Mouse (Mus musculus): ENCODE data around the gene Fosl1. TPM values are rescaled to one million over a fixed set of nuclear protein-coding genes. Genes with fewer than 3 reads are reported as not detected.

The Fosl1 gene
- polyA plus RNA-seq, 1 experiment from 2014 or later, result not detected

DNA sequence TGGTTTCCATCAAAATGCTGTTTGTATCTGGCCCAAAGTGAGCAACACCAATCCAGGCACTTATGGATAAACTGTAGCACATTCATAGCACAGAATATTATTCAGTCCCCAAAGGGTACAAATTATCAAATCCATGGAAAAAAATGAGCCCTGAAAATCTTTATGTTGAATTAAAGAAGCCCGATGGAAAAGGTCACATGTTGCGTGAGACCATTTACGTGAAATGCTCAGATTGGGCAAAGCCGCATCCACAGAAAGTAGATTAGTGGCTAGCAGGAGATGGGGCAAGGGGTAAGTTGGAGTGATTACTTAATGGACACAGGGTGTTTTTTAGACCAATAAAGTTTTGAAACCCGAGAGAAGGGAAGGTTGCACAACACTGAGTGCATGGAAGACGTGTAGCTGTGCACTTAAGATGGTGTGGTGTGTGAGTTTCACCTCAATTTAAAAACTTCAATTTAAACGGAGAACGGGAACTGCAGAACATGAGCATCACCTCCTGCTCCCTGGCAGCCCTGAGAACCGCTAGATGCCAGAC is 2.9 kb upstream of the Fosl1 start:
- Histone ChIP-seq H3K9me3 (peaks cover 6% of the 10 kb centered on the region; the same call in 1 of the 2 replicates), H3K4me3 (replicated peaks) (no peak overlapping the region), H3K27me3 (peaks cover 55% of the 10 kb centered on the region), H3K4me1 (replicated peaks) (peaks cover 15% of the 10 kb centered on the region), H3K27ac (no peak overlapping the region), H3K4me2 (no peak overlapping the region), H3K9ac (replicated peaks) (no peak overlapping the region), H3K36me3 (no peaks in the 10 kb centered on the region)
- WGBS, result 60% methylated on average over 9 of the region's 9 CpGs
- ATAC-seq (ENCODE audit: insufficient number of reproducible peaks, insufficient read depth, low FRiP score, low TSS enrichment, low read depth), result no peak

DNA sequence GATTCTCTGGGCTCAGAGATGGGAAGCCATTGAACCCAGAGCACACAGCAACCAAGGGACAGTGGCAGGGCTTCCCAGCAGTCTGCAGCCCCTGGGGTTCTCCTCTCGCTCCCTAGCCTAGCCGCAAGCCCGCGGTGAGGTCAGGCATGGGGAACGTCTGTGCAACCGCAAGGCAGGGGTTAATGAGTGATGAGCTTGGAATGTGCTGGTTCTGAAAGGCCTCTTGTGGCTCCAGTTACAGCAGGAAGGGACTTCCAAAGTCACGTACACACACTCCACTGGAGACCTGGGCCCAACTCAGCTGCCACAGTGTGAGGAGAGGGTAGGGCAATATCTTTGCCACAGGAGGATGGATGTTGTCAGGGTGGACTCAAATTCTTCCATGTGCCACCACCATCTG is 2.4 kb upstream of the Fosl1 start:
- H3K9me3 ChIP-seq, result peaks cover 6% of the 10 kb centered on the region; the same call in 1 of the 2 replicates
- H3K4me3 ChIP-seq (replicated peaks), result no peak overlapping the region
- no peaks in the 10 kb centered on the region for H3K36me3 ChIP-seq
- WGBS, result 26% methylated on average over 7 of the region's 7 CpGs
- H3K4me1 ChIP-seq (replicated peaks), result peaks cover 15% of the 10 kb centered on the region
- no peak overlapping the region for H3K9ac ChIP-seq (replicated peaks)
- ATAC-seq (ENCODE audit: insufficient number of reproducible peaks, insufficient read depth, low FRiP score, low TSS enrichment, low read depth), result no peak
- no peak overlapping the region for H3K4me2 ChIP-seq
- H3K27ac ChIP-seq, result no peak overlapping the region
- H3K27me3 ChIP-seq, result peaks cover 61% of the 10 kb centered on the region

GRCm38 (mm10) chr19:5445747-5446146 is 1.6 kb upstream of the Fosl1 start:
- H3K4me2 ChIP-seq, result no peak overlapping the region
- H3K9me3 ChIP-seq, result no peaks in the 10 kb centered on the region
- H3K4me3 ChIP-seq (replicated peaks), result no peak overlapping the region
- ATAC-seq (ENCODE audit: insufficient number of reproducible peaks, insufficient read depth, low FRiP score, low TSS enrichment, low read depth), result no peak
- H3K9ac ChIP-seq (replicated peaks), result no peak overlapping the region
- no peak overlapping the region for H3K27ac ChIP-seq
- H3K4me1 ChIP-seq (replicated peaks), result peaks cover 15% of the 10 kb centered on the region
- no peaks in the 10 kb centered on the region for H3K36me3 ChIP-seq
- 87% methylated on average over 5 of the region's 5 CpGs for WGBS
- H3K27me3 ChIP-seq, result peaks cover 69% of the 10 kb centered on the region

- 6% methylated on average over 36 of the region's 36 CpGs for WGBS
- Histone ChIP-seq H3K27ac (no peak overlapping the region), H3K4me3 (replicated peaks) (peak overlapping the region; percentile 55), H3K27me3 (peaks cover 80% of the 10 kb centered on the region), H3K4me1 (replicated peaks) (peaks cover 15% of the 10 kb centered on the region), H3K9me3 (no peaks in the 10 kb centered on the region), H3K36me3 (no peaks in the 10 kb centered on the region), H3K4me2 (peak overlapping the region; percentile 97), H3K9ac (replicated peaks) (no peak overlapping the region; the same call in 1 of the 2 replicates)
- no peak for ATAC-seq (ENCODE audit: insufficient number of reproducible peaks, insufficient read depth, low FRiP score, low TSS enrichment, low read depth)
Observed at GRCm38 (mm10) chr19:5448354-5449150, 1.2 kb downstream of the Fosl1 start.

DNA sequence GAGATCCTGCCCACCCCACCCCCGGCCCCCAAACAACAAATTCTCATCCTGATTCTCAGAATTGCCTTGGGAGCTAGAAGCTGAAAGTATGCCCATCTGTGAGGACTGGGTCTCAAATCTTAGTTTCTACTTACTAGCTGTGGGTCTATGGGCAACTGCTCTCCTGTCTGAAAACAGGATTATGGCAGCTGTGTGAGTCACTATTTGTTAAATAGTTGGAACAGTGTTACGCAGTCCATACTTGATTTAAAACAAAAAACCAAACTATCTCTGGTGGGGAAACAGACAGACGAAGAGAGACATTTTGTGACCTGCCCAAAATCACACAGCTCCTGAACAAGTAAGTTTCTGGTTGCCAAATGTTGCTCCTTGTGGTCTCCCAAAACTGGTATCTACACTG is 2.3 kb downstream of the Fosl1 start:
- H3K4me1 ChIP-seq (replicated peaks), result peaks cover 15% of the 10 kb centered on the region
- H3K27ac ChIP-seq, result no peak overlapping the region
- H3K27me3 ChIP-seq, result peaks cover 72% of the 10 kb centered on the region
- H3K9me3 ChIP-seq, result no peaks in the 10 kb centered on the region
- 87% methylated on average over 3 of the region's 3 CpGs for WGBS
- no peak overlapping the region for H3K9ac ChIP-seq (replicated peaks)
- peaks cover 7% of the 10 kb centered on the region for H3K36me3 ChIP-seq
- ATAC-seq (ENCODE audit: insufficient number of reproducible peaks, insufficient read depth, low FRiP score, low TSS enrichment, low read depth), result no peak
- H3K4me3 ChIP-seq (replicated peaks), result no peak overlapping the region
- H3K4me2 ChIP-seq, result no peak overlapping the region

GRCm38 (mm10) chr19:5451766-5452165 is 4.4 kb downstream of the Fosl1 start:
- H3K9me3 ChIP-seq, result no peaks in the 10 kb centered on the region
- peaks cover 36% of the 10 kb centered on the region for H3K4me1 ChIP-seq (replicated peaks)
- WGBS, result 79% methylated on average over 6 of the region's 6 CpGs
- H3K4me2 ChIP-seq, result no peak overlapping the region
- H3K27me3 ChIP-seq, result peaks cover 51% of the 10 kb centered on the region
- H3K4me3 ChIP-seq (replicated peaks), result no peak overlapping the region
- H3K9ac ChIP-seq (replicated peaks), result no peak overlapping the region
- no peak for ATAC-seq (ENCODE audit: insufficient number of reproducible peaks, insufficient read depth, low FRiP score, low TSS enrichment, low read depth)
- peaks cover 8% of the 10 kb centered on the region for H3K36me3 ChIP-seq
- no peak overlapping the region for H3K27ac ChIP-seq

GRCm38 (mm10) chr19:5455037-5455436 is 7.7 kb downstream of the Fosl1 start:
- 0 out of 2 replicates have a peak overlapping the region, but pooled peaks have one; percentile 7 for H3K4me3 ChIP-seq (replicated peaks)
- ATAC-seq (ENCODE audit: insufficient number of reproducible peaks, insufficient read depth, low FRiP score, low TSS enrichment, low read depth), result no peak
- no peak overlapping the region for H3K27ac ChIP-seq
- peaks cover 18% of the 10 kb centered on the region for H3K27me3 ChIP-seq
- H3K9me3 ChIP-seq, result no peaks in the 10 kb centered on the region
- H3K36me3 ChIP-seq, result peaks cover 8% of the 10 kb centered on the region
- H3K4me2 ChIP-seq, result peak overlapping the region; percentile 98
- peak overlapping the region; percentile 18; the same call in 1 of the 2 replicates for H3K9ac ChIP-seq (replicated peaks)
- H3K4me1 ChIP-seq (replicated peaks), result peaks cover 31% of the 10 kb centered on the region
- WGBS, result 81% methylated on average over 12 of the region's 12 CpGs

DNA sequence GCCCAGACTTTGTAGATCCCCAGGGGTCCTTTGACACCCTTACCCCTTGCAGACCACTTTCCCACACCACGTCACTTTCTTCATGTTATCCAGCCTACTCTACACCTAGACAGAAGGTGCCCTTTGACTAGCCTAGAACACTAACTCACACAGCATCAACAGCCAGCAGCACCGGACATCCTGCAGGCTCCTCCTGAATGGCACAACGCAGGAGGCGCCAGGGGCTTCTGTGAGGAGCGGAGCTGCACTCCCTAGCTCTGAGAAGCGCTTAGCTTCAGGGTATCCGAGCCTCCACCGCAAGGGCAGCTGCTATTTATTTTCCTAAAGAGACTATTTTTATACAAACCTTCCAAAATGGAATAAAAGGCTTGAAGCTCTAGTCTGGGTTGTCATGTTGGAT is 8.2 kb downstream of the Fosl1 start:
- ATAC-seq (ENCODE audit: insufficient number of reproducible peaks, insufficient read depth, low FRiP score, low TSS enrichment, low read depth), result no peak
- Histone ChIP-seq H3K4me1 (replicated peaks) (peaks cover 33% of the 10 kb centered on the region), H3K9ac (replicated peaks) (peak overlapping the region; percentile 82; the same call in 1 of the 2 replicates), H3K36me3 (peaks cover 8% of the 10 kb centered on the region), H3K4me3 (replicated peaks) (peak overlapping the region; percentile 83), H3K27me3 (peaks cover 13% of the 10 kb centered on the region), H3K27ac (no peak overlapping the region), H3K4me2 (peak overlapping the region; percentile 98), H3K9me3 (no peaks in the 10 kb centered on the region)
- WGBS, result 67% methylated on average over 8 of the region's 8 CpGs

GRCm38 (mm10) chr19:5456241-5456921 is 9.0 kb downstream of the Fosl1 start:
- Histone ChIP-seq H3K27me3 (peaks cover 5% of the 10 kb centered on the region), H3K36me3 (peaks cover 8% of the 10 kb centered on the region), H3K9me3 (no peaks in the 10 kb centered on the region), H3K4me2 (peak overlapping the region; percentile 98), H3K27ac (peak overlapping the region; percentile 91), H3K4me3 (replicated peaks) (peak overlapping the region; percentile 83), H3K4me1 (replicated peaks) (peaks cover 38% of the 10 kb centered on the region), H3K9ac (replicated peaks) (peak overlapping the region; percentile 82)
- no peak for ATAC-seq (ENCODE audit: insufficient number of reproducible peaks, insufficient read depth, low FRiP score, low TSS enrichment, low read depth)
- WGBS, result 3% methylated on average over 26 of the region's 26 CpGs

- ATAC-seq (ENCODE audit: insufficient number of reproducible peaks, insufficient read depth, low FRiP score, low TSS enrichment, low read depth), result peak; percentile 78
- H3K4me1 ChIP-seq (replicated peaks), result peaks cover 40% of the 10 kb centered on the region
- WGBS, result under 1% methylated on average over 70 of the region's 70 CpGs
Observed at GRCm38 (mm10) chr19:5456922-5457745, 9.8 kb downstream of the Fosl1 start.

More at GRCm38 (mm10) chr19:5456922-5457745, 9.8 kb downstream of the Fosl1 start:
- H3K4me3 ChIP-seq (replicated peaks), result peak overlapping the region; percentile 83
- no peaks in the 10 kb centered on the region for H3K9me3 ChIP-seq
- peak overlapping the region; percentile 98 for H3K4me2 ChIP-seq
- no peaks in the 10 kb centered on the region for H3K27me3 ChIP-seq
- H3K9ac ChIP-seq (replicated peaks), result peak overlapping the region; percentile 82
- peaks cover 9% of the 10 kb centered on the region for H3K36me3 ChIP-seq
- H3K27ac ChIP-seq, result peak overlapping the region; percentile 91
